Mouse (Mus musculus): Measurements from ENCODE around the gene Spink4. TPM values are rescaled to one million over a fixed set of nuclear protein-coding genes. Genes with fewer than 3 reads are reported as not detected.

Gene Spink4
- not detected in 2 replicates for polyA plus RNA-seq (2016; fragmentation: Nextera tagmentation; extraction: Ambion mirVana)

DNA sequence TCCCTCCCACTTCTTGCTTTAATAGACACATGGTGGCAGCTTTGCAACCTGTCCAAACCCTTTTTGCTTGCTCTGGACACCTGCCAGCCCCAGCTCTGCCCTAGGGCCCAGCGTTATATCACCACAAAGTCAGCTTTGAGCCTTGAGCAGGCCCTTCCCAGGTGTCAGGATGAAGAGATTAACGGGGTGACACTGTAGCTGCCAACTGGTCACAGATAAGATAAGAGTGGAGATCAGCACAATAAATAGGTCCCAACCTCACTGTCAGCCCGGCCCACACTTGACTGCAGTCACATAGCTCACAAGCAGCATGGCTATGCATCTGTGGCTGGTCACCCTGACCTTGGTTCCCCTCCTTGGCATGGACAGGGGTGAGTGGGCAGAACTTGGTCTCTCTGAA, at the start of gene Spink4:
Spink4 (plus strand) TSS at position 268 of the 400 bp plus-strand sequence.
- Histone ChIP-seq H3K27ac (replicated peaks) (no peak within 1 kb of the TSS), H3K4me3 (no peak within 1 kb of the TSS), H3K27me3 (ENCODE audit: low read depth, poor library complexity, severe bottlenecking) (no peaks in the 10 kb centered on the region), H3K36me3 (no peaks in the 10 kb centered on the region), H3K9me3 (replicated peaks) (no peaks in the 10 kb centered on the region), H3K4me1 (no peaks in the 10 kb centered on the region)
- WGBS, result 72% methylated on average over 3 of the region's 3 CpGs
- no peak for DNase-seq (ENCODE audit: low spot score)

DNA sequence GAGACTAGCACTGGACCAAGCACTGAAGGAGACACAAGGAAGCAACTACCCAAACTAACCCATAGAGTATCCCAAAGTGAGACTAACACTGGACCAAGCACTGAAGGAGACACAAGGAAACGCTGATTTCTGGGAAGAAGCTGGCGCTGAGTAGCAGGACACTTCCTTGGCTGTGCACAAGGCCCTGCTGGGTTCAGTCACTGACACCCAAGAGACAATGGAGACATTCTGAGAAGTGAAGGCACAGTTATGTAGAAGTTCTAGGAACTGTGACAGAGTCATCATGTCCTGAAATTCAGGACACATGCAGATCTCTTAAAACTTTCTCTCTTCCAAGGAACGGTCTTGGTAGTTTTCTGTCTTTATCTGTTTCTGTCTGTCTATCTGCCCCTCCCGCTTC, 49.6 kb upstream of the Spink4 start:
- H3K36me3 ChIP-seq, result no peaks in the 10 kb centered on the region
- H3K4me3 ChIP-seq, result no peak overlapping the region
- peaks cover 8% of the 10 kb centered on the region for H3K4me1 ChIP-seq
- DNase-seq (ENCODE audit: low spot score), result no peak
- H3K27me3 ChIP-seq (ENCODE audit: low read depth, poor library complexity, severe bottlenecking), result no peaks in the 10 kb centered on the region
- no peak overlapping the region for H3K27ac ChIP-seq (replicated peaks)
- H3K9me3 ChIP-seq (replicated peaks), result no peaks in the 10 kb centered on the region
- WGBS, result 94% methylated on average over 4 of the region's 4 CpGs

DNA sequence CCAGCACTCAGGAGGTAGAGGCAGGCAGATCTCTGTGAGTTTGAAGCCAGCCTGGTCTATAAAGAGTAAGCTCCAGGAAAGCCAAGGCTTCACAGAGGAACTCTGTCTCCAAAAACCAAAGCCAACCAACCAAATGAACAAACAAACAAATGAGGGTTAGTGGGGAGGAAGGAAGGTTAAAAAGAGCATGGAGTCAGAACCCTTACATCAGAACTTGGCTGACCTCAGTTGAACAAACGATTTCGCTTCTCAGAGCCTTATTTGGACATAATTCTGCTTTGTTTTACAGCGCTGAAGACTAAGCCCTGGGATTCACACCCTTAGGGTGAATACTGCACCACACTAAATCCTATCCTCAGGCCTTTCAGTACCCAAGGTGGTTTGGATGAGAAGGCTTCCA, 47.7 kb upstream of the Spink4 start:
- Histone ChIP-seq H3K4me1 (peaks cover 12% of the 10 kb centered on the region), H3K9me3 (replicated peaks) (no peaks in the 10 kb centered on the region), H3K4me3 (no peak overlapping the region), H3K27ac (replicated peaks) (no peak overlapping the region), H3K36me3 (no peaks in the 10 kb centered on the region), H3K27me3 (ENCODE audit: low read depth, poor library complexity, severe bottlenecking) (no peaks in the 10 kb centered on the region)
- no peak for DNase-seq (ENCODE audit: low spot score)
- 91% methylated on average over 3 of the region's 3 CpGs for WGBS

GRCm38 (mm10) chr4:40873320-40873719, 46.5 kb upstream of the Spink4 start:
- H3K9me3 ChIP-seq (replicated peaks), result no peaks in the 10 kb centered on the region
- no peak overlapping the region for H3K27ac ChIP-seq (replicated peaks)
- no peaks in the 10 kb centered on the region for H3K27me3 ChIP-seq (ENCODE audit: low read depth, poor library complexity, severe bottlenecking)
- WGBS, result 80% methylated on average over 2 of the region's 2 CpGs
- DNase-seq (ENCODE audit: low spot score), result no peak
- no peak overlapping the region for H3K4me3 ChIP-seq
- H3K4me1 ChIP-seq, result peaks cover 13% of the 10 kb centered on the region
- no peaks in the 10 kb centered on the region for H3K36me3 ChIP-seq

GRCm38 (mm10) chr4:40874151-40874600, 45.7 kb upstream of the Spink4 start:
- Histone ChIP-seq H3K4me3 (no peak overlapping the region), H3K9me3 (replicated peaks) (no peaks in the 10 kb centered on the region), H3K36me3 (no peaks in the 10 kb centered on the region), H3K27me3 (ENCODE audit: low read depth, poor library complexity, severe bottlenecking) (no peaks in the 10 kb centered on the region), H3K27ac (replicated peaks) (no peak overlapping the region; the same call in 1 of the 2 replicates), H3K4me1 (peaks cover 13% of the 10 kb centered on the region)
- no peak for DNase-seq (ENCODE audit: low spot score)
- WGBS, result 67% methylated on average over 6 of the region's 6 CpGs

DNA sequence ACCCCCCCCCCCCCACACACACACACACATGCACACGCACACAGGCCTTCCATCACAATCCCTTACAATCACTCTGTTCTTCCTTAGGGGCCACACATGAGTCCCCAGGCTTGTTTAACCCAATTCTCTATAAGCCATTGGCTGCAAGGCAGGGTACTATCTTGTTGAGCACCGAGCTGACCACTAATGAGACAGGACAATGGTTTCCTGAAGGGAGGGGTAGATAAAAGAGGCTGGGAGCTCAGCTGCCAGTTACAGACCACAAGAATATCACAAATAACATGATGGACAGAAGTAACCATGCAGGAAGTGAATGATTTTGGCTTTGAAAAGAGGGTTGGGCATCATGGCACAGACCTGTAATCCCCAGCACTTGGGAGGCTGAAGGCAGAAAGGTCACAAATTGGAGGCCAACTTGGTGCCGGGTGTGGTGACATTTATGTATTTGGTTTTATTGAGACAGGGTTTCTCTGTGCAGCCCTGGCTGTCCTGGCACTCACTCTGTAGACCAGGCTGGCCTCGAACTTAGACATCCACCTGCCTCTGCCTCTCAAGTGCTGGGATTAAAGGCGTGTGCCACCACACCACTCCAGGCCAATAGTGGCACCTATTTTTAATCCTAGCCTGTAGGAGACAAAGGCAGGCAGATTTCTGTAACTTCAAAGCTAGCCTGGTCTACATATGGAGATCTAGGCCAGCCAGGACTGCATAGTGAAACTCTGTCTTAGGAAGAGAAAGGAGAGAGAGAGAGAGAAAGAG, 44.9 kb upstream of the Spink4 start:
- Histone ChIP-seq H3K36me3 (no peaks in the 10 kb centered on the region), H3K4me3 (no peak overlapping the region), H3K9me3 (replicated peaks) (no peaks in the 10 kb centered on the region), H3K4me1 (peaks cover 13% of the 10 kb centered on the region), H3K27me3 (ENCODE audit: low read depth, poor library complexity, severe bottlenecking) (no peaks in the 10 kb centered on the region), H3K27ac (replicated peaks) (no peak overlapping the region)
- DNase-seq (ENCODE audit: low spot score), result no peak
- 79% methylated on average over 5 of the region's 5 CpGs for WGBS

GRCm38 (mm10) chr4:40875842-40876241, 44.0 kb upstream of the Spink4 start:
- Histone ChIP-seq H3K9me3 (replicated peaks) (no peaks in the 10 kb centered on the region), H3K36me3 (no peaks in the 10 kb centered on the region), H3K4me3 (no peak overlapping the region), H3K27ac (replicated peaks) (no peak overlapping the region), H3K4me1 (peaks cover 13% of the 10 kb centered on the region), H3K27me3 (ENCODE audit: low read depth, poor library complexity, severe bottlenecking) (no peaks in the 10 kb centered on the region)
- DNase-seq (ENCODE audit: low spot score), result no peak
- WGBS, result 95% methylated on average over 20 of the region's 20 CpGs

DNA sequence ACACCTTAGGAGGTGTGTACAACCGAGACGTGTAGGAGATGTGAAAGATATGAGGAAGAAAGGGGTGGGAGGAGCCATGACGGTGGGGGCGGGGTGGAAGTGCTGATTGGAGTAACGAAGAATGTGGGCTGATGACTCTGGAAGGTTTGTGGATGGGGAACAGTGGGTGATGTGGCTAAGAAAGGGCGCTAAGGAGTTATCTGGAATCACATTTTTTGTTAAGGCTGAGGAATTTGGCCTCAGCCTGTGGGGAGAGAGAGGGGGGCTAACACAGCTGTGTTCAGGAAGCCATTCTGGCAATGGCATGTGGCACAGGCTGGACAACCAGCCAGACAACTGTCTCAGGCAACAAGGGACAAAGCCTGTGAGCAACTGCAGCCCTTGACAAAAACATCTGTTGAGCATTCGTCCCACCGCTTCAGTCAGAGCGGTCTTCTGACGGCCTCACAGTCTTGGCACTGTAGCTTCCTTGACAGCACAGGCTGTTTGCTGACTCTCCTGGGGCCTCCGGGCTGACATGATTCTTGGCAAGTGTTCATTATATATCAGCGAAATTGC, 43.0 kb upstream of the Spink4 start:
- Histone ChIP-seq H3K27ac (replicated peaks) (no peak overlapping the region), H3K36me3 (no peaks in the 10 kb centered on the region), H3K27me3 (ENCODE audit: low read depth, poor library complexity, severe bottlenecking) (no peaks in the 10 kb centered on the region), H3K4me3 (no peak overlapping the region), H3K9me3 (replicated peaks) (no peaks in the 10 kb centered on the region), H3K4me1 (peaks cover 13% of the 10 kb centered on the region)
- DNase-seq (ENCODE audit: low spot score), result no peak
- WGBS, result 69% methylated on average over 12 of the region's 12 CpGs

DNA sequence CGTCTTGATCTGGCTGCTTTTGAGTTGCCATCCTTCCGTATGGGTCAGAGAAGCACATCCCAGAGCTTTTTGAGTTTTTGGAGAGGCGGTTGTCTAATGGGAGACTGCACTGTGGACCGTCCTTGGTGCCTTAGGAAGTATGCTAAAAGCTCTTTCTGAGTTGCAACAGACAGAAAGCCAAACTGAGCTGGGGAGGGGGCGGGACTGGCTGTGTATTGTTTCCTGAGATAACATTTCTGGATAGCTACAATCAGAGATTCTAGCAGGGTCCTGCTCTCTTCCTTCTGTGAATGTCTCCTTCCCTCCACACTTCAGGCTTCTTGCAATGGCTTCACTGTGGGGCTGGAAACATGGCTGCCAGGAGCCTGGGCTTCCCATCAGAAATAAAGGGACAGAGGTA, 42.3 kb upstream of the Spink4 start:
- Histone ChIP-seq H3K36me3 (no peaks in the 10 kb centered on the region), H3K4me1 (peaks cover 13% of the 10 kb centered on the region), H3K9me3 (replicated peaks) (no peaks in the 10 kb centered on the region), H3K27ac (replicated peaks) (no peak overlapping the region), H3K4me3 (no peak overlapping the region), H3K27me3 (ENCODE audit: low read depth, poor library complexity, severe bottlenecking) (no peaks in the 10 kb centered on the region)
- WGBS, result 88% methylated on average over 5 of the region's 5 CpGs
- no peak for DNase-seq (ENCODE audit: low spot score)

DNA sequence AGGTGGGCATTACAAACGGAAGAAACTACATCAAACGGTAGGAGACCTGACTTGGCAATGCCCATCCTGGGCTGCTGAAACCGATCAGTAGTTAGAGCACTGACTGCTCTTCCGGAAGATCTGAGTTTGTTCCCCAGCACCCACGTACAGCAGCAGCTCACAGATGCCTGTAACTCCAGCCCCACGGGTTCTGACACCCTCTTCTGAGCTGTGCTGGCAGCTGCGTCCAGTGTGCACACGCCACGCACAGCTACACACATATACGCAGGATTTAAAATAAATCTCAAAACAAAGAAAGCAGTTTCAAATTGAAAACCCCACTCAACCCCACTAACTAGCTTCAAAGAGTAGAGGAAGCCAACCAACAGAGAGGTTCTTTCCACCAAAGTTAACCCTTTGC, 36.7 kb upstream of the Spink4 start:
- H3K27ac ChIP-seq (replicated peaks), result no peak overlapping the region
- H3K9me3 ChIP-seq (replicated peaks), result no peaks in the 10 kb centered on the region
- H3K4me3 ChIP-seq, result no peak overlapping the region
- 88% methylated on average over 10 of the region's 10 CpGs for WGBS
- no peaks in the 10 kb centered on the region for H3K4me1 ChIP-seq
- DNase-seq (ENCODE audit: low spot score), result no peak
- no peaks in the 10 kb centered on the region for H3K27me3 ChIP-seq (ENCODE audit: low read depth, poor library complexity, severe bottlenecking)
- H3K36me3 ChIP-seq, result no peaks in the 10 kb centered on the region

DNA sequence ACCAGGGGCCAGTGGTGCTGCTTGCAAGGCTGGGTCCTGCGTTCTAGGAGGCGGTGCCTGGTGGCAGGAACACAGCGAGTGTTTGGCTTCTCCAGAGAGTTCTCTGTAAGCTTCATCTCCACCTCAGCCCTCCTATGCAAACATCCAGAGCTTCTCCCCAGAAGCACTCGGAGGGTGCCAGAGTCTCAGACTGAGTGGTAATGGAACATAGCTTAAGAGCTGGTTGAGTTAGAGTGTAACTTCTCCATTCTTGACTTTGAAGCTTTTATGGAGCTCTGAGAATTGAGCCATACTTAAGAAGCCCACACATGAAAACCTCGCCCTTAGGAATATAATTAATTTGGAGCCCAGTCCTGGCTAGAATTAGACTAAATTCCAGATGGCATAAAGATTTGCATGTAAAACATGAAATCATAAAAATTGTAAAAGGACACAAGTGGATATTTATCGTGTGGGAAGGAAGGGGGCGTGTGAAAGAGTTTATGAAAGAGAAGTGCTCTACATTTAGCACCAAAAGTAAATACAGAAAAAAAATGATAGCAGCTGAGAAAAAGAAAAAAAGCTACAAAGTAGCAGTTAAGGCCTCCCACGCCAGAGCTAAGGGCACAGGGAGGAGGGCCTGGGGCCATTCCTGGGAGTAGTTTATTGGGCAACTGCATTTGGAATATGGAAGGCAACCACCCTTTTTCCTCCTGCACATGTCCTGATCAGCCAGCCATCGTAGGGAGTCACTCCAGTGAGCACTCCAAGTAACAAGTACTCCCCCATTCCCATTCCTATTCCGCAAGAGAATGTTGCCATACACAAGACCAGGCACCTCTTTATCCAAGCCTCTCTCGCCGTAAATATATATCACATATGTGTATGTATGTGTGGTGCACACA, 35.3 kb upstream of the Spink4 start:
- H3K27ac ChIP-seq (replicated peaks), result no peak overlapping the region
- no peaks in the 10 kb centered on the region for H3K27me3 ChIP-seq (ENCODE audit: low read depth, poor library complexity, severe bottlenecking)
- no peak overlapping the region for H3K4me3 ChIP-seq
- DNase-seq (ENCODE audit: low spot score), result no peak
- no peaks in the 10 kb centered on the region for H3K9me3 ChIP-seq (replicated peaks)
- 88% methylated on average over 12 of the region's 12 CpGs for WGBS
- H3K4me1 ChIP-seq, result no peaks in the 10 kb centered on the region
- H3K36me3 ChIP-seq, result no peaks in the 10 kb centered on the region

- no peaks in the 10 kb centered on the region for H3K9me3 ChIP-seq (replicated peaks)
- 79% methylated on average over 2 of the region's 2 CpGs for WGBS
These were observed 34.7 kb upstream of the Spink4 start for GRCm38 (mm10) chr4:40885166-40885525.

DNA sequence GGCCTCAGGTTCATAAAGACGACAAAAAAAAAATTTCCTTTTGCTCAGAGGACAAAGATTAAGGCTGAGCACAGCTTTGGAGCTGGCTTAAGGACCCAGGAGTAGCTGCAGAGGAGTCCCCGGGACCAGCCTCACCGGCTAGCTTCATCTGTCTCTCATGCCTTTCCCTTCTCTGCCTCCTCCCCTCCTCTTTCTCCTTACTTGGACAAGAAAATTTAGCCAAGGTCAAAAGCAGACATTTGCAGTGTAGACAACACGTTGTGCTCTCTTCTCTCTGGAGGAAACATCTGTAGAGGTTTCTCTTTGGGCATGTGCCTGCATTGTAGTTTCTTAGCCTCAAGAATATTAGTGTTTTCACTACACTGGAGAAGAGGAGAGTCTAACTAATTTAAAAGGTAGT, 34.0 kb upstream of the Spink4 start:
- no peaks in the 10 kb centered on the region for H3K4me1 ChIP-seq
- 80% methylated on average over 4 of the region's 4 CpGs for WGBS
- no peaks in the 10 kb centered on the region for H3K36me3 ChIP-seq

More at GRCm38 (mm10) chr4:40885166-40885525, 34.7 kb upstream of the Spink4 start:
- no peak for DNase-seq (ENCODE audit: low spot score)
- Histone ChIP-seq H3K27me3 (ENCODE audit: low read depth, poor library complexity, severe bottlenecking) (no peaks in the 10 kb centered on the region), H3K36me3 (no peaks in the 10 kb centered on the region), H3K4me1 (no peaks in the 10 kb centered on the region), H3K4me3 (no peak overlapping the region), H3K27ac (replicated peaks) (no peak overlapping the region)

More for the DNA sequence above, 34.0 kb upstream of the Spink4 start:
- H3K27ac ChIP-seq (replicated peaks), result no peak overlapping the region
- H3K27me3 ChIP-seq (ENCODE audit: low read depth, poor library complexity, severe bottlenecking), result no peaks in the 10 kb centered on the region
- no peak for DNase-seq (ENCODE audit: low spot score)
- no peaks in the 10 kb centered on the region for H3K9me3 ChIP-seq (replicated peaks)
- H3K4me3 ChIP-seq, result no peak overlapping the region
